Mouse (Mus musculus) thymus, adult 18-20 months (tissue): ENCODE measurements around the gene Tuba1c.

Experiments used
- DNase-seq, 2 experiments: peaks; one replicate each; pipeline ENCODE4 v3.0.0; 2022; ENCODE audit warnings: mixed read lengths in 2 of 2

Tuba1c gene

GRCm38 (mm10) chr15:98996840-98997239, 32.9 kb upstream of the Tuba1c start:
- no peak for DNase-seq

GRCm38 (mm10) chr15:98997938-98998774, 31.5 kb upstream of the Tuba1c start:
- no peak for DNase-seq

GRCm38 (mm10) chr15:98998775-98999157, 30.9 kb upstream of the Tuba1c start:
- DNase-seq: no peak

- DNase-seq: no peak
These were observed 29.0 kb upstream of the Tuba1c start for GRCm38 (mm10) chr15:99000535-99001283.

- no peak for DNase-seq
These were observed 28.2 kb upstream of the Tuba1c start for GRCm38 (mm10) chr15:99001451-99001931.

GRCm38 (mm10) chr15:99003600-99003999, 26.1 kb upstream of the Tuba1c start:
- no peak for DNase-seq

- DNase-seq: peak; percentile 34 to 58
These were observed 20.9 kb upstream of the Tuba1c start for GRCm38 (mm10) chr15:99008801-99009241.

GRCm38 (mm10) chr15:99010896-99011295, 18.8 kb upstream of the Tuba1c start:
- no peak for DNase-seq

GRCm38 (mm10) chr15:99011946-99012345, 17.7 kb upstream of the Tuba1c start:
- DNase-seq: no peak

- no peak for DNase-seq
These were observed 15.1 kb upstream of the Tuba1c start for GRCm38 (mm10) chr15:99014496-99015030.

GRCm38 (mm10) chr15:99017355-99017761, 12.3 kb upstream of the Tuba1c start:
- no peak for DNase-seq

GRCm38 (mm10) chr15:99017986-99018385, 11.7 kb upstream of the Tuba1c start:
- no peak for DNase-seq

- DNase-seq: no peak
These were observed 11.1 kb upstream of the Tuba1c start for GRCm38 (mm10) chr15:99018630-99019029.

GRCm38 (mm10) chr15:99019436-99019835, 10.3 kb upstream of the Tuba1c start:
- DNase-seq: no peak

GRCm38 (mm10) chr15:99020171-99020570, 9.5 kb upstream of the Tuba1c start:
- DNase-seq: no peak

- no peak for DNase-seq
These were observed 8.4 kb upstream of the Tuba1c start for GRCm38 (mm10) chr15:99021255-99021654.

GRCm38 (mm10) chr15:99024668-99025314, 4.9 kb upstream of the Tuba1c start:
- peak; percentile 36 to 42 for DNase-seq

- no peak for DNase-seq
These were observed 4.3 kb upstream of the Tuba1c start for GRCm38 (mm10) chr15:99025414-99025813.

GRCm38 (mm10) chr15:99026259-99026658, 3.4 kb upstream of the Tuba1c start:
- DNase-seq: no peak

GRCm38 (mm10) chr15:99027116-99027515, 2.6 kb upstream of the Tuba1c start:
- no peak for DNase-seq

GRCm38 (mm10) chr15:99028874-99029458, 725 bp upstream of the Tuba1c start:
- DNase-seq: no peak

GRCm38 (mm10) chr15:99030585-99031387, 1.1 kb downstream of the Tuba1c start:
- peak; percentile 19 to 23 for DNase-seq
